Mouse (Mus musculus) heart, postnatal 0 days (tissue): ENCODE results near the gene Clps.

ENCODE experiments used
- CTCF ChIP-seq: IDR thresholded peaks from 2 replicates; pipeline ENCODE4 v1.5.1; 2016; ENCODE audit warnings: antibody characterized with exemption, control low read depth, low read depth
- EP300 ChIP-seq: IDR thresholded peaks from 2 replicates; pipeline ENCODE4 v1.6.1; 2016; ENCODE audit warnings: antibody characterized with exemption, low read depth

DNA sequence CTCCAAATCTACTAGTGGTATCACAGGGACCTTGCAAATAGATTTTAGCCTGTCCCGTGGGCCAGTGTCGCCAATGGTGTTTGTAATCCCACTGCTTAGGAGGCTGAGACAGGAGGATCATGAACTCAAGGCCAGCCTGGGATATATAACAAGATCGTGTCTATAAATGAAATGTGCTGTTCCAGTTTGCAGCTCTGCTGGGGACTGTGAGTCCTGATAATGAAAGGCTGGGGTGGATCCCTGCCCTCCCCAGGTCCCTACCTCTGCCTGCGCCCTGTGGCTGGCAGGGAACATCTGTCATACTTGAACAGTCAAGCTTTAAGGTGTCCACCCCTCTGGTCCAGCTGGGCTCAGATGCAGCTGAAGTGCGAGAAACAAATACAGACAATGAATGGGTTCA, 46.0 kb downstream of the Clps start:
- TF ChIP-seq CTCF (no peak), EP300 (no peak)
